Mouse (Mus musculus): ENCODE measurements around the gene Galm. TPM values are rescaled to one million over a fixed set of nuclear protein-coding genes. Genes with fewer than 3 reads are reported as not detected.
A peak's percentile ranks its signal among the peaks of the same experiment; 100 is the strongest.

The Galm gene
- total RNA-seq, 2 experiments from 2014 or later = 1.7 to 2.4 TPM

DNA sequence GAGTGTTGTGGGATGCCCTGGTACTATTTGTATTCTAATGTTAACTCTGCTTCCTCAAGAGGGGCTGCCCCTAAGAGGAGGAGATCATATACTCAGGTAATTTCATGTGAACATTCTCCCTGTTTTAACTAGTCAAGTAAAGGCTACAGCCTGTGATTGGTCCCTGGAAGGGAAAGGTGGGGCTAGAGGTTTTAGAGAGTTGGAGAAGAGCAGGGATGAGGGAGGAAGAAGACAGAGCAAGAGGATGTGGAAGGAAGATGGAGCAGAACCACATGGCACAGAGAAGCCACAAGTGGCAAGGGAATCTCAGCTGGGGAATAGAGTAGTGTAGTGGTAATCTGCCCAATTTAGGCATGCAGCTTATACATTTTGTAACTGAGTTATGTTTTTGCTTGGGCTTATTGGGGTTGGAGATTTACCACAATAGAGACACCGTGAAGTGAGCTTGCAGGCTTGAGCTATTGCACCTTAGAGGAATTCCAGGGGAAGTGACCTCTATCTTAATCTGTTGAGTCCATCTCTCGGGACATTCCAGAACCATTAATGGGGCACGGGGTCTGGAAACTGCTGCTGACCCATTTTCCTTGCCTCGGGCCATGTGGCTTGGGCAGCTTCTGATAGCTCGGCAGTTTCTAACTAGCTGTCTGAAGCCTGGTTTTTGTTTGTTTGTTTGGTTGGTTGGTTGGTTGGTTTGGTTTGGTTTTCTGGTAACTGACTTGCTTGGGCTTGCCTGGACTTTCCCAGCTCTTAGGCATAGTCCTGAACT, 2.1 kb upstream of the Galm start:
- intact Hi-C loops (cut with DNase I; ENCODE audit: low total_unique reads) = no loop called here
- no peak for DNase-seq

GRCm38 (mm10) chr17:80126166-80126565, 1.1 kb upstream of the Galm start:
- DNase-seq = no peak
- intact Hi-C loops (cut with DNase I; ENCODE audit: low total_unique reads) = no loop called here

DNA sequence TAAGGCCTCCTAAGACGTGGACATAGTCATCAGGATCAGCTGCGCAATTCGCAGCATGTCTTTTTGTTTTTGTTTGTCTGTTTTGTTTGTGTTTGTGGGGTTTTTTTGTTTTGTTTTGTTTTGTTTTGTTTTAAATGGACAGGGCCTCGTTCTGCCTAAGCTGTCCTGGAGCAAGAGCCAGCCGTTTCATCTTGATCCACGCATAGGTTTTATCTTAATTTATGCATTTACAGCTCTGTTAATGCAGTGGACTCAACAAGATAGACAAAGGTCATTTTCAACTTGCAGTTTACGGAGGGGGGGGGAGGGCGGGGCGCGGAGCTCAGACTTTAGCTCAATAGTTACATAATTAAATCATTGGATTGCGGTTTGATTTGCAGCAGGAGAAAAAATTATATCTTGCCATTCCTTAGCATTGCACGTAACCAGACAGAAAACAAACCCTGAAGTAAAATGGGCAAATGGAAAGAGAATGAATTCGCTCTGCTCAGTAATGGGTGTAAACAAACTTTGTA, 1.3 kb downstream of the Galm start:
- DNase-seq = no peak
- intact Hi-C loops (cut with DNase I; ENCODE audit: low total_unique reads) = no loop called here

DNA sequence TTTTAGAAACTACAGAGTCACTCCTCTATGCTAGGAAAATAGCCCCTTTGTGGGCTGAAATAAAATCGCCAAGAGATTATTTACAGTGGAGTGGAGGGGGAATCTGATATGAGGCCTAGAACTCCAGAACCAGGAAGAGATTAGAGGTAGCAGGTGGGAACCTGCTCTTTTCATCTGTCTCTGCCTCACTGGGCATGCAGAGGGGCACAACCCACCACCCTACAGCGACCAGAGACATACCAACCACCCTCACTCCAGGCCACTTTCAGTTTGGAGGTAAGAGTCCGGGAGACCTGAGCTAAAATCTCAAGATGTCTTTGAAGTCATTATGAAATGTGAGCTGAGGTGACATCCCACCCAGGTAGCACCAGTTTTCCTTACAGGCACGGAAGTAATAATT, 2.1 kb downstream of the Galm start:
- DNase-seq = no peak
- intact Hi-C loops (cut with DNase I; ENCODE audit: low total_unique reads) = no loop called here

- intact Hi-C loops (cut with DNase I; ENCODE audit: low total_unique reads) = loop anchor here (10.0 kb wide), 1 partner anchor 66 kb away; the partner anchor contains the start of gene Hnrnpll
- no peak for DNase-seq
Measured at GRCm38 (mm10) chr17:80130718-80131430, 3.6 kb downstream of the Galm start.

GRCm38 (mm10) chr17:80131431-80131766, 4.1 kb downstream of the Galm start:
- intact Hi-C loops (cut with DNase I; ENCODE audit: low total_unique reads) = loop anchor here (10.0 kb wide), 1 partner anchor 67 kb away; the partner anchor contains the start of gene Hnrnpll
- DNase-seq = no peak

DNA sequence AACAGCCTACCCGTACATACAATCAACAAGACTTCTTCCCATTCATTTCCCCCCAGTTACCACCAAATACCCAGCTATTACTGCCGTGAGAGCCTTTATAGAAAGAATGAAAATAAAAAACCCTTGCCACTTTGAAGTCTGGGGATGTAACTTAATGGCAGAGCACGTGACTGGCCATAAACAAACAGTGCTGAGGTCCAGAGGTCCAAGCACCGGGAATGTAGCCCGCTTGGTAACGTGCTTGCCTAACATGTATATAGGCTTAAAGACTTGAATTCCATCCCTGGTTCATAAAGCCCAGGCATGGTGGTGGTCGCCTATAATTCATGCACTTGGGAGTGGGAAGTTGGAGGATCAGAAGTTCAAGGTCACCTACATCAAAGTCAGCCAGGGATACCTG, 4.6 kb downstream of the Galm start:
- DNase-seq = no peak
- intact Hi-C loops (cut with DNase I; ENCODE audit: low total_unique reads) = loop anchor here (10.0 kb wide), 1 partner anchor 67 kb away; the partner anchor contains the start of gene Hnrnpll

- intact Hi-C loops (cut with DNase I; ENCODE audit: low total_unique reads) = loop anchor here (10.0 kb wide), 1 partner anchor 68 kb away; the partner anchor contains the start of gene Hnrnpll
- DNase-seq = no peak
Measured at GRCm38 (mm10) chr17:80132502-80132901, 5.2 kb downstream of the Galm start.

DNA sequence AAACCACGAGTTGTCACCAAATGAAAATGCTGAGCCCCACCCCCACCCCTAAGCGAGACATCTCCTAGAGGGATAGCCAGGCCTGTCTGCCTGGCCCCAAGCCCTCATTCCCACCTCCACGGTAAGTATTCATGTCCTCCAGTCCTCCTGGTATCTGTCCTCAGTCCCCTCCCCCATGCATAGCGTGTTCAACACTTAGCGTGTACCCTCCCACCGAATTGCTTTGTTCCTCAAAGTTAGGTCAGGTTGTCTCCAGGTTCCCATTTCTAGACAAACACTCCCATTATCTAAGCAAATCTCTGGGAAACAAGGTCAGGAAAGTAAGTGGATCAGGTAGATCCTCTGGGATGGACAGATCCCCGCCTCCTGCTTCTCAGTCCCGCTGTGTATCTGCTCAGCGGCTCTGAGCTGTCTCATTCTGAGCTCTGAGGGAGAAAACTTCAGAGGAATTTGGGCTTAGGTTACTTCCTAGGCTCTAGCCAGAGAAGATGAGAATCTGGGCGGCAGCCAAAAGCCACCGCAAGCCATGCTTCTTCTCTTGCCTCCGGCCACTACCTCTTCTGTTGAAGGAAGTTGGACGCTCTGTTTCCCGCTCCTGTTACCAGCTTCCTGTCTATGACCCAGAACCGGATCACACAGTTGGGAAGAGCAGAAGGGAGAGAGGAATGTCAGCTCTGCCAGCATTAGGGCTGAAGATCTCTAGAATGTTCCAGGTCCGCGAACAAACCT, 11.3 kb downstream of the Galm start:
- peak; percentile 57 for DNase-seq
- intact Hi-C loops (cut with DNase I; ENCODE audit: low total_unique reads) = loop anchor here (10.0 kb wide), 1 partner anchor 74 kb away; the partner anchor contains the start of gene Hnrnpll

GRCm38 (mm10) chr17:80139753-80140444, 12.6 kb downstream of the Galm start:
- intact Hi-C loops (cut with DNase I; ENCODE audit: low total_unique reads) = loop anchor here (10.0 kb wide), 1 partner anchor 75 kb away; the partner anchor contains the start of gene Hnrnpll
- DNase-seq = no peak

DNA sequence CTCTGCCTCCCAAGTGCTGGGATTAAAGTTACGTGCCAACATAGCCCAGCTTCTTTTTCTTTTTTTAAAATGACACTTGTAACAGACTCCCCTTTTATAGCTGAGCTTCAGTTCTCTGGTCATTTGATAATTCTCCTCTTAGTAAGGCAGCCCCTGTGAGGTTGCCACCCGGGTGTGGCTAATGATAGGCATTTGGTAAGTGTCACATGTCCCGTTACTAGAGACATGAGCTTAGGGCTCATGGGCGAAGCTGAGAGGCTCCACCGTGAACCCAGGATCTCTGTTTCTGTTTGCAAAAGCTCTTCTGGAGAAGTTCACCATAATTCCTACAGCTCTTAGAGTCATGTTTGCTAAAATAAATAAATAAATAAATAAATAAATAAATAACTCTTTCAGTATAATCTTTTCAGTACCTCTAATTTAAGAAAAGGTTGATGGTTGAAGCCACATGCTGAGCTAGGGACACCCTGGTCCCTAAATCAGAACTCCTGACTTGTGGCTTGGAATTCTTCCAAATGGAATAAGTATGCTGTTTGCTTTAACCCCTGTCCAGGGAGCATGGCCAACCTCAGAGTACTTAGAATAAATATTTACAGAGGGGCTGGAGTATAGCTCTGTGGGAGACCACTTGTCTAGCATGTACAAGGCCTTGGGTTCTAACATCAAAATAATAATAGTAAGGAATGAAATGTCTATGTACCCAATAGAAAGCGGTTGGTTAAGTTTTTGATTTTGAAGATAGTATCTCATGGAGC, 16.4 kb downstream of the Galm start:
- intact Hi-C loops (cut with DNase I; ENCODE audit: low total_unique reads) = no loop called here
- no peak for DNase-seq

DNA sequence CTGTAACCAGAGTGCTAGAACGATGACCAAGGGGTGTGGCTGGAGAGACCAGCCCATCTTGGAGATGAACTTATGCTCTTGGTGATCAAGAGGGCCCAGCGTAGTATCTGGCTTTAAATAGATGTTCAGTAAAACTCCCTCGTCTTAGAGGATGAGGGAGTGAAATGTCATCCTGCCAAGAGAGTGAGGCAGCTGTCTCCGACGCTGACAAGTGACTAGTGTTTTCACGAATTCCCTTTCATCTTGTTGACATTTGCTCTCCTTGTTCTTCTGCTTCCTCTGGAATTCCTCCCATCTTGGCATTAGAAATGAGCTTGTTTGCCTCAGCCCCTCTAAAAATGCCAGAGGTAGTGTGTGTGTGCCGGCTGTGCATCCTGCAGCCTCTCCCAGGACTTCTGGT, 17.9 kb downstream of the Galm start:
- intact Hi-C loops (cut with DNase I; ENCODE audit: low total_unique reads) = no loop called here
- DNase-seq = no peak

DNA sequence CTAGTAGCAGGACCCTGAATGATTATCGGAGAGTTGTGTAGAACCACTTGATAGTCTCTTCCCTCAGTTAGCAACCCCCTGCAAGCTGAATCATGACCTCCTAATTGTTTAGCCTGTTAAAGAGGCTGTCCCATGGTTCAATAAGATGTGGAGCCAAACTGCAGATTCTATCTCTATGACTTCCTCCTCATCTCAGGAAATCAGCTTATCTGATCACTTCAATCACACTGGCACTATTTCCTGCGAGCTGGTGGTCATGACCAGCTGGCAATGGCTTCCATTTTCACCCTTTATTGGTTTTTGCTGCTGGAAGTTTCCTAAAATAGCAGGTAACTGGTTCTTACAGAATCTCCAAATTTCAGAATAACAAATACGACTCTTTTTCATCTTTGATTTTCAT, 18.5 kb downstream of the Galm start:
- intact Hi-C loops (cut with DNase I; ENCODE audit: low total_unique reads) = no loop called here
- no peak for DNase-seq

DNA sequence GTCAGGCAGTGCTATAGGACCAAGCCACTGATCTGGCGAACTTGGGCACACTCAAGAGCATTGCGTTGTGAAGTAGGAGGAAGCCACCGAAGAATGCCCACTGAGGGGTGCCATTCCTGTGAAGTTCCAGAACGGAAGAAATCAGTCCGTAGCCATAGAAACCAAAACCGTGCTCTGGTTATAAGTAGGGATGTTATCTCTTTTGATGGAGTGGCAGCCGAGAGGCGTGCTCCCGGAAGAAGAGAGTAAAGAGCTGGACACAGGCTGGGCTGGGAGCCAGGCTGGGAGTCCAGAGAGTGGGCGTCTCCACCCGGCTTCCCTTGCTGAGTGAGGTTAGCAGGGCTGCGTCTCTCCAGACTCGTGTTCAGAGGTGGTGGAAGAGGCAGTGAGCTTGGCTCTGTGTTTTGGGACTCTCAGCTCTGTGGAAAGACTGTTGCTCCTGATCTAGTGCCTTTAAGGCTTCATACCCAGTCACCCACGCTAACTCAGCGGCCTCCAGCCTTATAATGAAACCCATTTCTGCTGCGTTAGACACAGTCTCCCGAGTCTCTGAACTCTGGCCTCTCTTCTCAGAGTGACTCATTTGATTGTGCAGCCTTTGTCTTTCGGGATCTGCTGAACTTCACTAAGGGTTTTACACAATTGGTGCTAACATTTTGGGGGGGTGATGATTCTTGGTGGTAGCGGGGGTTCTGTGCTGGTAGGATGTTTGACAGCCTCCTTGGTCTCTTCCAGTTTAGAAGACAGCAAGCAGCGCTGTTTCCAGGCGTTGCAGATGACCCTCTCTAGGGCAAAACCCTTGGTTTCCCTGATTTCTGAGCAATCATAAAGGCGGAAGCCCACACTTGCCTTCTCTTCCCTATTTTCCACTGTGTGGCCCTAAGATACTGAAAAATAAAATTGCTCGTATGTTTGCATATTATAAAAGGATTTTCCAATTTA, 21.1 kb downstream of the Galm start:
- intact Hi-C loops (cut with DNase I; ENCODE audit: low total_unique reads) = no loop called here
- peak; percentile 81 for DNase-seq

DNA sequence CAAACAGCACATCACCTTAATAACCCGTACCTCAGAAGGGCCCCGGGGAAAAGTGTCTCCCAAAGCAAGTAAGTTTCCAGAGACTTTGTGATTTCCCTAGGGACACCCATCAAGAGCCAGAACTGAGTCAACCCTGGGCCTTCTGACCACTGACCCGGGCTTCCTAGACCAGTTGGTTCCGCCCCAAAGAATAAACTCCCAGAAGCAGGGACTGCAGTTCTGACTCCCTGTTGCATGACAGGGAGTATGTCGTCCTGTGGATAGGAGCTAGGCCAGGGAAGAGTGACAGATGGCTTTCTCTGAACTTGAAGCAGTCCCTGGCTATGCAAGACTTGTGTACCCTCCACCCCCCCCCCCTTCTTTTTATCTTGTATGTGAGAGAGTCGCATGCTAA, 21.7 kb downstream of the Galm start:
- DNase-seq = no peak
- intact Hi-C loops (cut with DNase I; ENCODE audit: low total_unique reads) = no loop called here

GRCm38 (mm10) chr17:80151353-80151752, 24.1 kb downstream of the Galm start:
- intact Hi-C loops (cut with DNase I; ENCODE audit: low total_unique reads) = no loop called here
- no peak for DNase-seq

- intact Hi-C loops (cut with DNase I; ENCODE audit: low total_unique reads) = no loop called here
- DNase-seq = no peak
Measured at GRCm38 (mm10) chr17:80152767-80153630, 25.7 kb downstream of the Galm start.
